Mouse (Mus musculus) spleen, adult 2 months (tissue): ENCODE results near the gene Glis3.

ENCODE experiments used
- CTCF ChIP-seq: fragments of 200-500 bp; IDR thresholded peaks from 2 replicates; pipeline ENCODE4 v1.5.1; 2011; ENCODE audit warnings: mild to moderate bottlenecking, inconsistent platforms; ENCODE audit not compliant: insufficient read depth, insufficient read length, insufficient replicate concordance; ENCODE audit errors: extremely low read depth
- POLR2A ChIP-seq: fragments of 200-500 bp; IDR thresholded peaks from 2 replicates; pipeline ENCODE4 v1.6.1; 2011; ENCODE audit warnings: low read depth, low read length, inconsistent platforms

- TF ChIP-seq CTCF (no peak), POLR2A (no peak)
These were observed 319.0 kb downstream of the Glis3 start for GRCm38 (mm10) chr19:28360884-28361283.
